Mouse (Mus musculus): ENCODE measurements at regions not wholly inside any gene's neighbourhood (a gene's known extent, or its start where the extent isn't known, plus 50 kb on each side); places are given as distances from the start of the nearest gene placed in this dataset.

DNA sequence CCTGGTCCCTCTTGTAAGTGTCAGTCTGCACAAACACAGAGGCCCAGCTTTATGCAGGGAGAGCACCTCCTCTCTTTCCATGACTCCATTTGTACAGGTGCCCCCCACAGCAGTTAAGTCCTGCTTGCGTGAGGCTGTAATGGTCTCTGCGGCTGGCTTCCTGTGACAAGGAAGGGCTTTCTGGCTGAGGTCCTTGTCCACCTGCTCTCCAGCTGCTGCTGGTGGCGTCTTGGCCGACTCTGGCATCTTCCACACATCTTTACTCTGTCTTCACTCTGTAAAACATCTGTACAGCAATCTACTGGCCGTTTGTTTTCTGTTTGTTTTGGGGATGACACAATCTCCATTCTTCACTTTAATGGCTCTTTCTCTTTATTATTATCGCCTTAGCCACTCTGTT, 60.8 kb downstream of the Rpusd4 start:
- peak; percentile 54 for DNase-seq

- no peak for DNase-seq
These were observed 62.7 kb downstream of the Rpusd4 start for GRCm38 (mm10) chr9:35330386-35330785.

GRCm38 (mm10) chr9:35331241-35331680, 63.6 kb downstream of the Rpusd4 start:
- DNase-seq: no peak

- no peak for DNase-seq
These were observed 65.3 kb downstream of the Rpusd4 start for GRCm38 (mm10) chr9:35332688-35333630.

- no peak for DNase-seq
These were observed 66.0 kb downstream of the Rpusd4 start for GRCm38 (mm10) chr9:35333631-35334005.

DNA sequence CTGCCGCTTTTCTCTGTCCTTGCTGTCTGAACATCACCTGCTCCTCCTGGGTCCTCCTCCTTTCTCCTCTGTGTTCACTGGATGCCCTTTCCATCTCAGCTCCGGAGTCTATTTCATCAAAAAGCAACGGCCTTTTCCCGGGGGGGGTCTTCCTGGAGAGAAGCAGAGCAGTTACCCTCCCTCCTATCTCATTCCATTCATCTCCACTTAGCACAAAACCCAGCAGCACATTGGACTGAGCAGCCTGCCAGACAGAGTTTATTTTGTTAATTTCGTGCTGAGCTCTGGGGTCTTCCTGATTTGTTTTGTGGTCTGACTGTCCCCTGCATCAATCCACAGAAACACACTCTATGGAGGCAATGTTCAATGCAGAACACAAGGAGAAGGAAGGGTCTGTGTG, 66.9 kb downstream of the Rpusd4 start:
- DNase-seq: no peak

DNA sequence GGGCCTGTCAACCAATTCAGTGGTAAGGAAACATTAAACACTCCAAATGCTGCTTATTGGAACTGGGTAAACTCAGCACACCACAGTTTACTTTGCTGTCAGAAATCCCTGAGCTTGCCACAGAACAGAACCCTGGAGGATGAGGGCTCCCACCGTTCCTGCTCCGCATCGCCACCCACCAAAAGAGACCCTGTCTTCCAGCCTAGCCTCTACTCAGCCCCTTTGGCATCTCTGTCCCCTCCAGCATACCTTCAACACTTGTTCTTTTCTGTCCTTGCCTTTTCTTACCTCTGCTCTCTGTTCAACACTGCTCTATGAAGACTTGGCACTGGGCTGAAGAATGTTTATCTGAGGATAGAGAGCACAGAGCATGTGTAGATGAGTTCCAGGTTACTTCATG, 67.5 kb downstream of the Rpusd4 start:
- DNase-seq: no peak

DNA sequence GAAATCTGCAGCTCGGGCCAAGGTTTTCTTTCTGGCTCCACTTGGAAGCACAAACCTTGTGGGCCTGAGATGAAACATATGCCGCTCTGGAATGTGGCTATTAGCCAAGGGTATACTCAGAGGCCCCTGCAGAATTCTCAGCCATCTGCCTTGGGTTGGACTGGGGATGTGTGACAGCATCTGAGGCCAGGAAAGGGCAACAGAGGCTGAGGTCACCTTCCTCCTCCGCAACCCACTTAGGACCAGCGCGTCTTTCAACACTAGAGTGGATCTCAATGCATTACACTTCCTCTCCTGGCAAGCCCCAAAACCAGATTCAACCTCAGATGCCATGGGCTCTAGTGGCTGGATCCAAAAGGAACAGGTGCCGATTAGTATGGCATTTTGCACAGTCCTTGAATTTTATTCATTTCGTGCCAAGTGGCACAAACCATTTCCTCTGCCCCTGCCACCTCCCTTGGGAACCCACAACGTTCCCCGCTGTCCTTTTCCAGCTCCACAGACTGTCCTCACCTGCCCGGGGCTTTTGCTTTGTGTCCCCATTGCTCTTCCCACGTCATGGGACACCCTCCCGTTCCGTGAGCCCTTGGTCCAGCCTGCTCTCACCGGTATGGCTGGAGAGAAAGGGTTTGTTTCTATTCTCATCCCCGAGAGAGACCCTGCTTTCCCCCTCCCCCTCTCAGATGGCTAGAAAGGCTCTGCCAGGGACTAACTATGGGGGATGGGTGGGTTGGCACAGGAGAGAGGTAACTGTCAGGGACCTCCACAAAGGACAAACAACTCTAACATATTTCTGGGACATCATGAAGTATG, 68.4 kb downstream of the Rpusd4 start:
- DNase-seq: peak; percentile 70

DNA sequence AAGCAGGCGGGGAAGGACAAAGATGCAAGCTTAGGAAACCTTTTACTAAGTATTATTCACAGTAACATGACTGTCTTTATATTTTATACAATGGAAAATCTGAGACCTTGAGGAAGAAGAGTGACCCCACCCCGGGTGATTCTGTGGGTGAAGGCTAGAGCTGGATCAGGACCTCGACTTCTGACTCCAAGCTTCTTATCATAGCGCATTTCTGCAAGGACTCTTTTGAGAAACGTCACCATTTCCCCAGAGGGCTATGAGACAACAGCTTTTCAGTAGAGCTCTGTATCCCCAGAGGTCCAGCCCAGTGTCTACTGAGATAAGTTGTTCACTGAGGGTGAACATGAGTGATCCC, 69.0 kb downstream of the Rpusd4 start:
- DNase-seq: no peak

DNA sequence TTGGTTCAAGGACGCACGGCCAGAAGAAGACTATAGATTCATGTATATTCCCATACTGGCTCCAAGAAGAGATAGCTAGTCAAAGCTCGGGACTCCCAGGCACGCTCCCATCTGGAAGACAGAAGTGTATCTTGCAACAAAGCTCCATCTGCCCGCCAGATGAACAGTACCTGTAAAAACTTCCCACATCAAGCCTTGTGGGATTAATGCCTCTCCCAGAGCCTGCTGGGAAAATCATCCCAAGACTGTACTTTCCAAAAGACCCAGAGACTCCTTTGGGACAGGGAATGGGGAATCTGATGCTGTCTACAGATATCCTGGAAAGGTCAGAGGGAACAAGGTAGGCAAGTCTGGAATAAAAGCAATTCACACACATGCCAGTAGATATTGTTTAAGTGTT, 71.2 kb downstream of the Rpusd4 start:
- DNase-seq: no peak

- DNase-seq: no peak
These were observed 72.0 kb downstream of the Rpusd4 start for GRCm38 (mm10) chr9:35339492-35340262.

- DNase-seq: no peak
These were observed 72.6 kb downstream of the Rpusd4 start for GRCm38 (mm10) chr9:35340263-35340573.

DNA sequence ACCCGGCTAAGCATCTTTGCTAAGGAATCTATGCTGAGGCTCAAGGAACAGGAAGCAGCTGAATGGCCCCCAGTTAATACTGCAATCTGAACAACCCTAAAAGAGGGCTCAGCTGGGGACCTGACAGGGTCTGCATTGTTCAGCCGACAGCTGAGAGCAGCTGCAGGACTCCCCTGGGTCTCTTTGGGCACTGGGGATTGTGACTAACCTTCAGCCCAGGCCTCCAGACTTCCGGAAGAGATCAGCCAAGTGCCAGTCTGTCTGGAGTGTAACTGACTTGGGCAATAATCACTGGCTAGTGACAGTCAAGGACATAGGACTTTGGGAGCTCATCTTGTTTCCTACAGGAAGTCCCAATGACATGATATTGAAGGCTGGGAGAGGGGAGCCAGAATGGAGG, 73.1 kb downstream of the Rpusd4 start:
- peak; percentile 66 for DNase-seq

GRCm38 (mm10) chr9:35341386-35341785, 73.7 kb downstream of the Rpusd4 start:
- no peak for DNase-seq

GRCm38 (mm10) chr9:35342436-35342835, 74.8 kb downstream of the Rpusd4 start:
- DNase-seq: peak; percentile 56

DNA sequence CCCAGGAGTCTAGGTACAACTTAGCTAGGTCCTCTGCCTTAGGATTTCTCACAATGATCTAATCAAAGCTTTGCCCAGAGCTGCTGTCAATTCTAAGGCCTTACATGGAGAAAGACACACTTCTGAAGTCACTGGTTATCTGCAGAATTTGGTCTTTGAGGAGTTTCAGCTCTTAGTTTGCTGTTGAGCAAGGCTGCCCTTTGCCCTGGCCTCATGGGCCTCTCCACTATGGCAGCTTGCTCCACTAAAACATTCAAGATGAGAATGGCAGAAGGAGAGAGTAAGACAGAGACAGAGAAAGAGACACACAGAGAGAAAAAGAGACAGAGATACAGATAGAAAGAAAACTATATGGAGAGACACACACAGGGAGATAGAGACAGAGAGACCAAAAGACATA, 75.7 kb downstream of the Rpusd4 start:
- DNase-seq: no peak

DNA sequence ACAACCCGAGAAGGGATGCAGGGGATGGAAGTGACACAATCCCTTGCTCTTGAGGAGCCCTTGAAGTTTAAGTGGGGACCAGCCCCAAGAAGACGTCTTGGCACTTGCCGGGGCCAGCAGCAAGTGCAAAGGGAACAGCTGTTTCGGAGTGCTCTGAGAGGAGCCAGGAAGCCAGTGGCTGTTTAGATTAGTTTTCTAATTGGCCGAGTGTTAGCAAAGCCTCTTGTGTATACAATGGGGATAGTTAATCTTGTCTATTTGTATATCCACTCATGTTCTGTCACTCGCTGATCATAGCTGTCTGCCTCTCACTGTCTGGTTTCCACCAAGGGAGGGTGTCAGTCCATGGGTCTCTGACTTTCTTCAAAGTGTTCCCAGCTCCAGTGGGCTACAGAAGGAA, 76.6 kb upstream of the Cdon start:
- DNase-seq: no peak

DNA sequence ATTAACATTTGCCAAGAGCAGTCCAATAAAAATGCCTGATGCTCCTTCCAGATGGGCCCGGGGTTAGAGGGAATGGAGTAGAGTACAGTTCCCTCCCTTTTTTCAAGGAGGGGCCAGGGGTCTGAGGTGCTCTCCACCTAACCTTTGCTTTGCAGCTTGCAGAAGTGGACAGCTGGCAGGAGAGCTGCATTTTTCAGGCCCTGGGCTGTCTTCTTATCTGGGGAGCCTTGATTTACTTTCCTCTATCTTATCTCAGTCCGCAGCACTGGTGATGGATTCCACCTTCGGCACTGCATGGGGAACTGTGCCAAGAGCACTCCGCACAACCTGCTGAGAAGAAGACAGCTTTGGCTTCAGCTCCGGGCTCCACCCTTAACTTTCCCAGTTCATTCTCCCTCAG, 74.5 kb upstream of the Cdon start:
- DNase-seq: peak; percentile 25

DNA sequence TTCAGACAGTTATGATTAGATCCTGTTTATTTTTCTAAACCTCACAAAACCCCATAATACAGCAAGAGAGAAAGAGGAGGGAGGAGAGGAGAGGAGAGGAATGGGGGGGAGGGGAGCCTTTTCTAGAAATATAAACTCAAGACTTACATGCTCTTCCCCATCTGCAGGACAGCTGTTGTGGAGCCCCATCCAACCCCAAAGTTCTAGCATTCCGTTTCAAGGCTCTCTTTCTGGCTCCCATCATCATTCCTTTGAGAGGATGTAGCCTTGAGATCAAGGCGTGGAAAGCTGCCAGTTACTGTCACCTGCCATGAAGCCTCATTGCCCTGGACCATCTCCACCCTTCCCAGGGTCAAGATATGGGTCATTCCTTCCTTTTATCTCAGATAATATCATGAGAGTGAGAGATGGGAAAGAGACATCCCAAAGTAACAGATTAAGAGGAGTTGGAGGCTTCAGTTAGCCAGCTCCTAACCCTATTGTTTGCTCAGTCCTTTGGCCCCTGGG, 70.8 kb upstream of the Cdon start:
- no peak for DNase-seq

GRCm38 (mm10) chr9:35351576-35351975, 69.4 kb upstream of the Cdon start:
- DNase-seq: no peak

DNA sequence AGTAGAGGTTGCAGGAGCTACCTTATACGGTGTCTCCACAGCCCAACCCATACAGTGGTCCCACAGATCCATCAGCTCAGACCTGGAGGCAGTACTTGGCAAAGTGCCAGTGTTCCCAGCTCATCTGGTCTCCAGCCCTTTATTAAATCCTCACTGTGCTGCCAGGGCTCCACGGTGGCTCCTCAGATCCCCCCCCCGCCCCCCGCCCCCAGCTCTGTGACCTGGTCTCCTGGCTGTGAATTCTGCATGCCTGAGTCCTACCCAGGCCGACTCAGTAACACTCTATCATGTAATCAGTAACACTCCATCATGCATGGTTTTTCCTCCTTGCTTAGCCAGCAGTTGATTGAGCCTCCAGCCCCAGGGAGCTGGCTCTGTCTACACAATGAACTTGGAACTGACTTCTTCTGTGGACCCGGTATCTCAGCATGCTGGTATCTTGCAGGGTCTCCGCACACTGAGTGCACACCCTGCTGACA, 66.2 kb upstream of the Cdon start:
- DNase-seq: no peak

GRCm38 (mm10) chr9:35359699-35360098, 61.2 kb upstream of the Cdon start:
- DNase-seq: no peak

All from heart, postnatal 4 days (tissue).